Mouse (Mus musculus) lung, adult 2 months (tissue): ENCODE data around the gene Cd2.

Source experiments
- CTCF ChIP-seq: fragments of 200-500 bp; IDR thresholded peaks from 2 replicates; pipeline ENCODE4 v1.5.1; 2011; ENCODE audit warnings: mild to moderate bottlenecking, low read length, control low read depth; ENCODE audit not compliant: insufficient read depth
- POLR2A ChIP-seq: fragments of 200-500 bp; IDR thresholded peaks from 2 replicates; pipeline ENCODE4 v1.6.1; 2011; ENCODE audit warnings: low read depth, mild to moderate bottlenecking, control low read depth, low read length, borderline replicate concordance; ENCODE audit errors: extremely low read depth

- TF ChIP-seq POLR2A (no peak), CTCF (no peak)
Observed at GRCm38 (mm10) chr3:101318516-101319170, 30.9 kb upstream of the Cd2 start.
